Mouse (Mus musculus) midbrain, embryonic 10.5 days (tissue): ENCODE measurements around the gene Aqp12. TPM values are rescaled to one million over a fixed set of nuclear protein-coding genes. Genes with fewer than 3 reads are reported as not detected.

Experiments used
- DNase-seq: peaks from one replicate; pipeline ENCODE4 v3.0.0-alpha.2; 2017; ENCODE audit warnings: low spot score
- H3K27ac ChIP-seq: fragments of 300-500 bp; sonication (generic); replicated peaks from 2 replicates; pipeline ENCODE4 v1.5.1; 2016; ENCODE audit warnings: mild to moderate bottlenecking
- H3K27me3 ChIP-seq: fragments of 300-500 bp; sonication (generic); 2 replicates; pipeline ENCODE4 v1.6.1; 2016; ENCODE audit warnings: low read depth, mild to moderate bottlenecking; ENCODE audit not compliant: poor library complexity, severe bottlenecking
- H3K36me3 ChIP-seq: fragments of 300-500 bp; sonication (generic); 2 replicates; pipeline ENCODE4 v1.6.1; 2016; ENCODE audit warnings: mild to moderate bottlenecking, moderate library complexity
- H3K4me1 ChIP-seq: fragments of 300-500 bp; sonication (generic); 2 replicates; pipeline ENCODE4 v1.6.1; 2016
- H3K4me3 ChIP-seq: fragments of 300-500 bp; sonication (generic); 2 replicates; pipeline ENCODE4 v1.5.1; 2016; ENCODE audit warnings: mild to moderate bottlenecking, moderate library complexity
- H3K9me3 ChIP-seq: fragments of 300-500 bp; sonication (generic); replicated peaks from 2 replicates; pipeline ENCODE4 v1.6.1; 2016; ENCODE audit warnings: mild to moderate bottlenecking
- WGBS: fragments of 180-500 bp; shearing (Covaris S2); methylation state at CpG from one replicate; pipeline ENCODE4 v1.1.7; 2016; 5-methylcytosine and 5-hydroxymethylcytosine counted together
- polyA plus RNA-seq: library from polyadenylated mRNA; unstranded; fragments of >200 nt; fragmentation: Nextera tagmentation; extraction: Ambion mirVana; gene quantifications from 2 replicates; pipeline ENCODE4 v1.2.1, GENCODE M21; 2016

Gene Aqp12
- polyA plus RNA-seq, 1 experiment from 2014 or later = not detected

DNA sequence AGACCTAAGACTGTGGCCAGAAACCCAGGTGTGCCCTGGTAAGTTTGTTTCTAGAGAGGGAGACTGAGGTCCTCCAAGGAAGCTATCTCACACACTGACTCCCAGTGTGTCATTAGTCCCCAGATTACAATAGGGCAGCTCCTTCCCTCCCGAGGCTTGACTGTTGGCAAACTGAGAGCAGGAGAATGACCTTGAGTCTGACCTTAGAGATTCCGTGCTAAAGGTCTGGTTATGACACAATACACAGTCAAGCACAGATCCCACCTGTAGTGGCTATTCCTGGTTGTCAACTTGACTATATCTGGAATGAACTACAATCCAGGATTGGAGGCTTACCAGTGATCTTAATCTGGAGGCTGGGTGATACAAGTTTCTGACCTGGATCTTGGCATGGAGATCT lies 23.9 kb downstream of the Aqp12 start:
- H3K9me3 ChIP-seq = no peaks in the 10 kb centered on the region
- no peaks in the 10 kb centered on the region for H3K4me1 ChIP-seq
- DNase-seq = no peak
- no peak overlapping the region for H3K27ac ChIP-seq
- no peaks in the 10 kb centered on the region for H3K27me3 ChIP-seq
- H3K4me3 ChIP-seq = no peak overlapping the region
- H3K36me3 ChIP-seq = peaks cover 44% of the 10 kb centered on the region
- WGBS = 84% methylated on average over 2 of the region's 2 CpGs

- 91% methylated on average over 3 of the region's 3 CpGs for WGBS
- DNase-seq = no peak
- no peaks in the 10 kb centered on the region for H3K27me3 ChIP-seq
- H3K4me1 ChIP-seq = no peaks in the 10 kb centered on the region
- H3K9me3 ChIP-seq = no peaks in the 10 kb centered on the region
- H3K36me3 ChIP-seq = peaks cover 48% of the 10 kb centered on the region; the same call in 1 of the 2 replicates
- H3K27ac ChIP-seq = no peak overlapping the region
- H3K4me3 ChIP-seq = no peak overlapping the region
These were observed 25.1 kb downstream of the Aqp12 start for GRCm38 (mm10) chr1:93031199-93031598.

- Histone ChIP-seq H3K27me3 (no peaks in the 10 kb centered on the region), H3K4me3 (no peak overlapping the region), H3K4me1 (no peaks in the 10 kb centered on the region), H3K27ac (peak overlapping the region; percentile 61), H3K36me3 (peaks cover 64% of the 10 kb centered on the region), H3K9me3 (peaks cover 10% of the 10 kb centered on the region; the same call in 1 of the 2 replicates)
- DNase-seq = peak; percentile 26
- WGBS = 56% methylated on average over 8 of the region's 8 CpGs
These were observed 27.9 kb downstream of the Aqp12 start for GRCm38 (mm10) chr1:93033989-93034388.

DNA sequence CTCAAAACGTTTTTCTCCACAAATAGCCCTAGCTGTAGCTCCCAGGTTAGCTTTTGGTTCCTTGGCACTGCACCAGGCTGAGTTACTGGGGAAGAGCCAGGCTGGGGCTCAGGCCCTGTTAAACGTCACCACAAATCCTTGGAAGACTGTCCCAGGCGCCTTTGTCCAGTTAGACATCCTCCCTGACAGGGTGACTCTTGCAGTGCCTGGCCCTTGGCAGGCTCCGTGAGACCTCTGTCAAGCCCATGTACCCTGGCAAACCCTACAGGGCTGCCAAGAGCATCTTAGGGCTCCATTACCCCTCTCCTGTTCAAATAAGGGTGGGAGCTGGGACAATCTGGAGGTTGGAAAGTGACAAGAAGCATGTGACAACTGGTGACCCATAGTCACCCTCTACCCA lies 29.8 kb downstream of the Aqp12 start:
- Histone ChIP-seq H3K4me1 (no peaks in the 10 kb centered on the region), H3K4me3 (no peak overlapping the region), H3K27me3 (no peaks in the 10 kb centered on the region), H3K9me3 (peaks cover 10% of the 10 kb centered on the region; the same call in 1 of the 2 replicates), H3K36me3 (peaks cover 70% of the 10 kb centered on the region), H3K27ac (no peak overlapping the region)
- 76% methylated on average over 4 of the region's 4 CpGs for WGBS
- no peak for DNase-seq

DNA sequence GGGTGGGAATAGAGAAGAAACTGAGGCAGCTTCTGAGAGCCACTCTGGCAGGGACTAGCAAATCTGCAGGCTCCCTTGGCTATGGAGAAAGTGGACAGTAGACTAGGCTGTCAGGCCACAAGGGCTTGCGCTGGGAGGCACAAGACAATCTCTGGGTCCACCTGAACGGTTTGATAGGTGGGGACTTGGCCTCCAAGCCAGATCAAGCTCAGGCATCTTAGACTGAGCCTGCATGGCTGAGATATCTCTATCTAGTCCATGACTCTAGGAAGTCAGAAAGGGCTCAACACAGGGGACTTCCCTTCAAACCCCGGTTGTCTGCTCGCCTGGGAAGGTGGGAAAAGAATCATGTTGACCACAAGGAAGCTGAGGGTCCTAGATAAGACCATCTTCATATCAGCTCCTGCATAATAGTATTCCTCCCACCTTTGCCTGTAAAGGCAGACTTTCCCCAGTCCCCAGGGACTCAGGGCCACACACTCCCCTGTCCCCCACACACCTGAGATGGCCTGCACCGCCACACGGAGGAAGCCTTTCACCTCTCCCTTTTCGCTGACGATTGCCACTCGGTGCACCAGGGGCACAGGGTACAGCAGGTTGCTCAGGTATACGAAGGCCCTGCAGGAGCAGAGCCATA lies 40.1 kb downstream of the Aqp12 start:
- no peak overlapping the region for H3K27ac ChIP-seq
- no peak for DNase-seq
- H3K27me3 ChIP-seq = no peaks in the 10 kb centered on the region
- H3K4me3 ChIP-seq = no peak overlapping the region
- peaks cover 50% of the 10 kb centered on the region for H3K36me3 ChIP-seq
- peaks cover 3% of the 10 kb centered on the region for H3K4me1 ChIP-seq
- no peaks in the 10 kb centered on the region for H3K9me3 ChIP-seq
- WGBS = 87% methylated on average over 10 of the region's 10 CpGs

GRCm38 (mm10) chr1:93050071-93050470 lies 43.9 kb downstream of the Aqp12 start:
- Histone ChIP-seq H3K27me3 (no peaks in the 10 kb centered on the region), H3K27ac (no peak overlapping the region), H3K4me1 (peaks cover 9% of the 10 kb centered on the region), H3K4me3 (no peak overlapping the region), H3K36me3 (peaks cover 62% of the 10 kb centered on the region), H3K9me3 (no peaks in the 10 kb centered on the region)
- DNase-seq = no peak
- 89% methylated on average over 3 of the region's 3 CpGs for WGBS

DNA sequence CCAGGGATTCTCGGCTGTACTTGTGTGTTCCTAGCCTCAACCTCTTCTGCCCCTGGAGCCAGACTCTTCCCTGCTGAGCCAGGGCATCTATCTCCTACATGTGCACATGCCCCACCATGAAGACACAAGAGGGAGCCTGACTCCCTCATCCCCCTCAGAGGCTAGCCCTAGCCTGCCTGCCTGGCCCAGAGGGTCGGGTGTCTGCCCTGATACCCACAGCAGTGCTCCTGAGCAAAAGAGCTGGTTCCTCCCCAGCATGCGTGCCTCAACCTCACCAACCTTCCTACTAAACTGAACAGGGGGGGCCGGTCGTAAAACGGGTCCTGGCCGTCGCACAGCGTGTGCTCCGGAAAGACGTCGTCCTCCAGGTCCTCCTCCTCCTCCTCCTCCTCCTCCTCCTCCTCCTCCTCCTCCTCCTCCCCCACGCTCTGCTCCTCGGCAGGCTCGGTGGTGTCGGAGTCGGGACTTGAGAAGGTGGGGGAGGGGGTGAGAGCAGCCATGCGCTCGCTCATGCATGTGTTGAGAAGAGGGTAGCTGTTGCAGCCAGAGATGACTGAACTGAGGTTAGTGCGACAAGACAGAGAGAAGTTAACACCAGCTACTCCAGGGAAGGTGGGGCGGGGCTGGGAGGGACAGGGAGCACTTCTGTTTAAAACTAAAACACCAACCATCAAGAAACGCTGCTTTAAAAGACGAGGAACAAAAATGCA lies 45.1 kb downstream of the Aqp12 start:
- Histone ChIP-seq H3K4me3 (no peak overlapping the region), H3K27me3 (no peaks in the 10 kb centered on the region), H3K4me1 (peaks cover 9% of the 10 kb centered on the region), H3K36me3 (peaks cover 74% of the 10 kb centered on the region), H3K27ac (no peak overlapping the region; the same call in 1 of the 2 replicates), H3K9me3 (no peaks in the 10 kb centered on the region)
- 69% methylated on average over 18 of the region's 23 CpGs for WGBS
- DNase-seq = no peak

Other genes starting within 250 kb of the Aqp12 start
- 65.5 and 71.4 TPM in 2 replicates for gene Gpc1, start 174.7 kb upstream of the Aqp12 start, polyA plus RNA-seq
- gene Ankmy1, start 103.4 kb upstream of the Aqp12 start, polyA plus RNA-seq = 0.30 and 0.35 TPM in 2 replicates
- gene Dusp28, start 99.4 kb upstream of the Aqp12 start, polyA plus RNA-seq = 14.0 and 14.7 TPM in 2 replicates
- 20.1 and 22.9 TPM in 2 replicates for gene Rnpepl1, start 95.6 kb upstream of the Aqp12 start, polyA plus RNA-seq
- 43.1 and 50.8 TPM in 2 replicates for gene Capn10, start 72.0 kb upstream of the Aqp12 start, polyA plus RNA-seq
- 0.36 and 0.39 TPM in 2 replicates for gene Gpr35, start 55.5 kb upstream of the Aqp12 start, polyA plus RNA-seq
- gene Kif1a, start 95.6 kb downstream of the Aqp12 start, polyA plus RNA-seq = 39.3 and 63.0 TPM in 2 replicates
- gene Agxt, start 128.9 kb downstream of the Aqp12 start, polyA plus RNA-seq = not detected in 2 replicates
- gene 2310007B03Rik, start 154.6 kb downstream of the Aqp12 start, polyA plus RNA-seq = 0.47 and 0.62 TPM in 2 replicates
- 0.02 and 0.07 TPM in 2 replicates for gene Crocc2, start 162.4 kb downstream of the Aqp12 start, polyA plus RNA-seq
- gene Sned1, start 229.5 kb downstream of the Aqp12 start, polyA plus RNA-seq = 1.2 and 3.1 TPM in 2 replicates